Mouse (Mus musculus) adrenal gland, postnatal 4 days (tissue): Measurements from ENCODE around the gene Med22. TPM values are rescaled to one million over a fixed set of nuclear protein-coding genes. Genes with fewer than 3 reads are reported as not detected.

Source experiments
- DNase-seq, 2 experiments: peaks; one replicate each; pipeline ENCODE4 v3.0.0; 2021 to 2022; ENCODE audit warnings: low spot score in 2 of 2, mixed read lengths in 2 of 2
- long read RNA-seq, 2 experiments: library from polyadenylated mRNA; stranded (forward); transcript quantifications; one replicate each; pipeline ENCODE4 v2.0.0; 2021
- total RNA-seq, 2 experiments: library from RNA; stranded (reverse); gene quantifications; 2 replicates each; pipeline ENCODE4 v1.2.3; 2021

Med22 gene
- 10 to 100 TPM; 61.2 to 65.8 TPM for total RNA-seq
- long read RNA-seq, experiment 1, transcript Med22-202 (3 exons, 3,506 nt), result minor isoform, 5 of 21 reads
- long read RNA-seq, experiment 1, transcript Med22-201 (4 exons, 973 nt), result major isoform, 7 of 21 reads
- long read RNA-seq, experiment 1, partial matches to known transcripts, result 0 of 21 reads
- long read RNA-seq, experiment 1, other reads (novel, unspliced or antisense), result 9 of 21 reads
- long read RNA-seq, experiment 2, transcript Med22-202 (3 exons, 3,506 nt), result minor isoform, 13 of 56 reads
- long read RNA-seq, experiment 2, transcript Med22-201 (4 exons, 973 nt), result major isoform, 15 of 56 reads
- long read RNA-seq, experiment 2, partial matches to known transcripts, result 0 of 56 reads
- long read RNA-seq, experiment 2, other reads (novel, unspliced or antisense), result 28 of 56 reads

DNA sequence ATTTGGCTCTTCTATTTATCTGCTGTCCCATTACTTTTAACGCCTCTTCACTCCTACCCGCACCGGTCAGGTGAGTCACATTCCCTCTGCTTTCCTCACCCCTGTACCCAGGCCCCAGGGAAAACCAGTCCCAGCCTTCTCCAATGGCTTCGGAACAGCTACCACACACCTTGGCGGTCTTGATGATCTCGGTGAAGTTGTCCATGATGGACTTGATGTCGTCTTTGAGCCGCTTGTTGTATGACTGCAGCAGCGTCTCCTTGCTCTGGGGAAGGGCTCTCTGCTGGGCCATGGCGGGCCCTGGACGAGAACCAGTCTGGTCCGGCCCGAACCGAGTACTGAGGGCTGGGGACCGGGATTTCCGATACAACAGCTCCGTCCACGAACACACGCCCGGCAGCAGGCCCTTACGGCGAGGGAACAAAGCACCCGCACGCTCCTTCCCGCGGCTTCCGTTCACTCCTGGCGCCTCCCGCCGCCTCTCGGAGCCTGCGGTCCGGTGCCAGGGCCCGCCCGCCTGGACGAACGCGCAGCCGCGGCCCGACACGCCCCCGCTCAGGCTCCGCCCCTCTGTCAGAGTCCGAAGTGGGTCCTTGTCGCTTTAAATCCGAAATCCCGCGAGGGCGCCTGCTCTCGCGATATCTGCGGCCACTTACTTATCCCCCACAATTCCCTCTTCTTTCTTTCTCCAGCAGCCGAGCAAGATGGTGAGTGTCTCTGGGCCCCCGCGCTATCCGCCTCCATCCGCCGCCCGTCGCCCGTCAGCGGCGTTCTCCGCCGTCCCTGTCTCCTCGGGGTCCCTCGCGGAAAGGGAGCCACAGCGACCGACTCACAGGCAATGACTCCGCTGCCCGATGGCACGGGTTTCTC lies at the start of gene Med22, which contains the start of gene Rpl7a:
Med22 (minus strand) TSS at position 554 of the 870 bp plus-strand sequence.
Rpl7a (plus strand) TSS at position 641 of the 870 bp plus-strand sequence.
- DNase-seq, result peak; percentile 99 to 100

DNA sequence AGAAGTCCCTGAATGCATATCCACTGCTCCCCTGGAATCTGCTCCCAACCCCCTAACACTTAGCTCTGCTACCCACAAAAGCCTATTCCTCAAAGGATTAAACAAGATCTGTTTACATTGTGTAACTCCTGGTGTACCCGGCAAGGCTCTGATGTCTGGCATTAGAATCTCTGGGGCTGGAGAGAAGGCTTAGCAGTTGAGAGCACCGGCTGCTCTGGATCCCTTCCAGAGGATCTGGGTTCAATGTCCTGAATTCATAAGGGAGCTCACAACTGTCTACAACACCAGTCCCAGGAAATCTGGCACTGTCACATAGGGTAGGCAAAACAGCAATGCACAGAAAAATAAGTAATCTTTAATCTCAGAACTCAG lies 47.0 kb upstream of the Med22 start:
- DNase-seq, result no peak

DNA sequence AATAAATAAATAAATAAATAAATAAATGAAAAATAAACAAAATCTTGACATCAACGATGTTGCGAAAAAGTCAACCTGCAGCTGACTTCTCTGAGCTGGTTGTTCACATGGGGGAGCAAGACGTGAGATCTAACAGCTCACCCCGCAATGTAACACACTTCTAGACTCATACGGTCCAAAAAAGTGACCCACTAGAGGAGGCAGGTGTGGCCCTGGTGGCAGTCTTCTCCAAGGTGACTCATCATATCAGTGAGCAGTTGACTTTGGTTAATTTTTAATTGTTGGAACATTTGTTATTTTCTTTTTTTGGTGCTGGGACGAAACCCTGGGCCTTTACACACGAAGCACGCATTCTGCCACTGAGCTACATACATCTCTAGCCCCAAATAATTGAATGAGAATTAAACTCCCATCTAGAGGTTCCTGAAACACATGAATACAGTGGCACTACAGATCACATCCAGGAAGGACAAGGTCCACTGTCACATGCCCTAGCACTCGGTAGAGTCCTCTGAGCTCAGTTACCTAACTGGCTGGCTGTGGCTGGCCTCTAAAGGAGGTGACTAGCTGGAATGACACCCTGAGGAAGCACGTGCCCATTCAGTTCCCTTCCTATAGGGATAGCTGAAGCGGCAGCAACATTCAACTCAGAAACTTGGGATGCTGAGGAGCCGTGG lies 46.5 kb upstream of the Med22 start:
- DNase-seq, result no peak

DNA sequence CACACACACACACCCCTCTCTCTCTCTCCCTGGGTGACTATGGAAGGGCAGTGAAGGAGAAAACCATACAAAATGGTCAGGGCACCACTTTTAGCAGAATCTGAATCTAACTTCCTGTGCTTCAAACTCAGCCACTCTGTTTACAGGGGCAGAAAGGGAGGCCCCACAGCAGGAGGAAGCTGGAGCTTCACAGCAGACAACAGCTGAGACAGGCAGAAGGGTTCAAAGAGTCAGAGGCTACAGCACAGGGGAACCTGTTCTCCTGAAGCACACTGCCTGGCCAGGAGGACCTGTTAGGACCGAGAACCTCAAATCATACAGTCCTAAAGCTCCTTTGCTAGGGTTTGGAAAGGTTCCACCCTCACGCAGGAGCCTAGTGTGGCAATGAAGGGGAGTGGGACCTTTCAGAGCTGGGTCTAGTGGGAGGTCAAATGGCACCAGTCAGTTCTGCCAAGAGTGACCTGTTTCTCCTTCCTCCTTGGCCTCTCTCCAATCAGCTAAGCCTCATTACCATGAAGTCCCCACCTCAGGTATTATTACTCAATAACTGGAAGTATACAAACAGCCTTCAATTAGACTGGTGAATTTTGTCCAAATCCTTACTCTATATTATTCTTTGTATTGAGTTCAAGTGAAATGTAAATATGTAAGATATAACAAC lies 44.4 kb upstream of the Med22 start:
- no peak for DNase-seq

DNA sequence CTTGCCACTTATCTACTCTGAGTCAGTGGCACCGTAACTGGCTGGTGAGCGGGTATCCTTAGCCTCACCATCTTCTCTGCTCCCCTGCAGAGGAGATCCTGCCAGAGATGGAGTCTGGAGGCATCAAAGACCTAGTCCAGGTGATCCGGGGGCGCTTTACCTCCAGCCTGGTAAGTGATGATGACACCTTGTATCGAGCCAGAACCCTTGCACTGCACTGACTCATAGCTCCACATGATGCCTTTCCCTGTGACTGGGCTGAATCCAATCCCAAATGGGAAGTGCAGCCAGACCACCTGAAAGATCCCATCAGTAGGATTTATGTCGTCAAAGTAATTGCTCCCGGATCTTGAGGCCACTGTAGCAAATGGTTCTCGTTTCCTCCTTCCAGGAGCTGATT lies 42.4 kb upstream of the Med22 start:
- no peak for DNase-seq

DNA sequence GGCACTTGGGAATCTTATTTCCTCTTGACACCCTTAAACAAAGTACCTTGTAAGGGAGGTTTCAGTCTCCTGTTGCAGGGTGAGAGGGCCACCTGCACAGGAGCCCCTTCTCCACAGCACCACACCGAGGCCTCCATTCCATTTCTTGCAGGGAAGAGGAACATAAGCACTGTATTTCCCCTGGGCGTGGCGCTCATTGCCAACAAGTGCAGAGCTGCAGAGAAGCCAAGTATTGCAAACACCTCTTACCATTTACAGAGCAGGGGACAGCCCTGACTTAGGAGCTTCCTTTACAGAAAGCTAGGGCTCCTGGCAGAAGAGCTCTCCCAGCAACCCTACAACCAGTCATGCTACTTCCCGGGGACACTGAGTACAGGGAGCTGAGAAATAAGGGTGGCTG lies 41.7 kb upstream of the Med22 start:
- DNase-seq, result no peak

DNA sequence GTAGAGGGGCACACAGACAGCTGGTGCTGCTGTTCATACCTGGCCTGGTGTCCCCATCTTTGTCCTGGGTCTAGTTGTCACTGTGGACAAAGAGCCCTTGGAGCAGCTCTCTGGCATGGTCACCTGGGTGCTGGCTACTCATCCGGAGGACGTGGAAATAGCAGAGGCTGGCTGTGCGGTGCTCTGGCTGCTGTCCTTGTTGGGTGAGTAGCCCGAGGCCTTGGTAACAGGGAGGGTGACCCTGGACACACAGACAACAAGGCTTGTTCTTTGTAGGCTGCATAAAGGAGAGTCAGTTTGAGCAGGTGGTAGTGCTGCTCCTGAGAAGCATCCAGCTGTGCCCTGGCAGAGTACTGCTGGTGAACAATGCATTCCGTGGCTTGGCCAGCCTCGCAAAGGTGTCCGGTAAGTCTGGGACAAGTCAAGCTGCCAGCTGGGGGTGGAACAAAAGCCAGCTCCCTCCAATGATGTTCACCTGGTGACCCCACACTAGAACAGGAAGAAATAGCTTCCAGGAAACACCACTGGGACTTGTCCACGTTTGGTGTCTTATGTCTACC lies 40.9 kb upstream of the Med22 start:
- DNase-seq, result no peak

DNA sequence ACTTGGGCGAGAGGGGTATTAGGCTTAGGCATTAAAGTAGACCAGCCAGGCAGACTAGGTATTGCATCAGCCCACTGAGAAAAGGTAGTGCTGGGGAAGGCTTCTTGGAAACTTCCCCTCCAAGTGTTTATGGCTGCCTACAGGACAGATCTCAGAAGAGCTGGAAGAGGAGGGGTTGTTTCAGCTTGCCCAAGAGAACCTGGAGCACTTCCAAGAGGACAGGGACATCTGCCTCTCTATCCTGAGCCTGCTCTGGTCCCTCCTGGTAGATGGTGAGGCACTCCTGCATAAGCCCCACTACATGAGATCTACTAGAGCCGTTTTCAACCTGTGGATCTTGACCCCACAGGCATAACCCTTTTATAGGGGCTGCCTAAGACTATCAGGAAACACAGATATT lies 39.9 kb upstream of the Med22 start:
- DNase-seq, result no peak

DNA sequence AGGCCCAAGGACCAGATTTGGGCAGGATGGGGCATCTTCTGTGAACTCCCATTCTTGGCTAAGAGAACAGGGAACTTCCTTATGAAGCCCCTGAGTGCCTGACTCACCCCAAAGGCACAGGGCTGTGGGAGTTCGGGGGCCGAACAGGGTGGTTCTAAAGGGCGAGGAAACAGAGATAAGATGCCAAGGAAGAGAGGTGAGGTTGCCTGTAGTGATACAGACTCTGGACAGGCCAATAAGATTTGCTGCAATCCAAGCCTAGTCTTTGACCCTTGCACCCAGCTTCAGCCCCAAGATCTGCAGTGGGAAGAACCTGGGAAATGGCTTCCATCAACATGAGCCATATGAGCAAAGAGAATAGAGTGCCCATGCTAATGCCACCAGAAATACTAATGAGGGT lies 32.8 kb upstream of the Med22 start:
- DNase-seq, result no peak

DNA sequence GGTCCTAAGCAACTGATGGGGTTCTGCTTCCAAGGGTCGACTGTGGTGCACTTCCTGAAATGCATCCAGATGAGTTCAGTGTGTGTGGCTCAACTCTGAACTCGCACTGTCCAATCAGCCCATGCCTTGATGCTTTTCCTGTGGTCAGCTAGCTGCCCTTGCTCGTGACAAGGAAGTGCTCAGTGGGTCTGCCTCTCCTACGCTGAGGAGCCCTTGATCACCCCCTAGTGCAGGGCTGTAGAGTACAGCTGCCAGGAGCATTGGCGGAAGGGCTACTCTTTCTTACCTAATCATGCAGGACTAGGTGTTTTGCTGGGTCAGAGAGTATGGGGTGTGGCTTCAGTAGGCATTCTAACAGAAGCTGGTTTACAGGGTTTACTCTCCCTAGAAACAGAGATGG lies 31.1 kb upstream of the Med22 start:
- no peak for DNase-seq

DNA sequence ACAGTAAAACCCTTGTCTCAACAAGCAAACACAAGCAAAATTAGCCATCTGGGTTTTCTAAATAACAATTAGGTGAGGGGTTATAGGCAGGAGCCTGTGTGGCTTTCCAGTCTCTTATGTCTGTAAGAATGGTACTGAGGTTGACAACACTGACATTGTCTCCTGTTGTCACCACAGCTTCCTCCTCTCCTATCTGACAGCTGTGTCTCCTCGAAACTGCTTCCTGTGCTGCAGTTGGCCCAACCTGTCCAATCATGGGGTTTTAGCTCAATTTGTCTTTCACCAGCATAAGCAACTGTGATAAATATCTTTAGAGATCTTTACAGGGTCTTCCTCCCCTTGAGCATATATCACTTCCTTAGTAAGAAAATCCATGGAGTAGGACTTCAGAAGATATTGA lies 25.9 kb upstream of the Med22 start:
- no peak for DNase-seq

DNA sequence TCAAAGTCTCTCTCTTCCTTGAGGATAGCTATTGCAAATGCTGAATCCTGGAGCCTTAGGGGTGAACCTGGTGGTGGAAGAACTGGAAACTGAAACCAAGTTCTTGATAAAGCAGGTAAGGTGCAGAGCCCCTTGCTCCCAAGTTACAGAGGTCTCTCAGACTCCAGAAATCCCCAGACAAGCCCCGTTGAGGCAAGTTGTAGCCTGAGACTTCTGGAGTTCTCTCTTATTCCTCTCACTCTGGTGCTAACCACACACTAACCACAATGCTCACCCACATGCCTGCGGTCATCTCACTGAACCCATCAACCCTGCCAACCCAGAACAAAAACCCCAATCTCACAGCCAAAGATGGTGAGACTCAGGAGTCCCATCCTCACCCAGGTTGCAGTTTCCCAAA lies 24.8 kb upstream of the Med22 start:
- DNase-seq, result no peak

DNA sequence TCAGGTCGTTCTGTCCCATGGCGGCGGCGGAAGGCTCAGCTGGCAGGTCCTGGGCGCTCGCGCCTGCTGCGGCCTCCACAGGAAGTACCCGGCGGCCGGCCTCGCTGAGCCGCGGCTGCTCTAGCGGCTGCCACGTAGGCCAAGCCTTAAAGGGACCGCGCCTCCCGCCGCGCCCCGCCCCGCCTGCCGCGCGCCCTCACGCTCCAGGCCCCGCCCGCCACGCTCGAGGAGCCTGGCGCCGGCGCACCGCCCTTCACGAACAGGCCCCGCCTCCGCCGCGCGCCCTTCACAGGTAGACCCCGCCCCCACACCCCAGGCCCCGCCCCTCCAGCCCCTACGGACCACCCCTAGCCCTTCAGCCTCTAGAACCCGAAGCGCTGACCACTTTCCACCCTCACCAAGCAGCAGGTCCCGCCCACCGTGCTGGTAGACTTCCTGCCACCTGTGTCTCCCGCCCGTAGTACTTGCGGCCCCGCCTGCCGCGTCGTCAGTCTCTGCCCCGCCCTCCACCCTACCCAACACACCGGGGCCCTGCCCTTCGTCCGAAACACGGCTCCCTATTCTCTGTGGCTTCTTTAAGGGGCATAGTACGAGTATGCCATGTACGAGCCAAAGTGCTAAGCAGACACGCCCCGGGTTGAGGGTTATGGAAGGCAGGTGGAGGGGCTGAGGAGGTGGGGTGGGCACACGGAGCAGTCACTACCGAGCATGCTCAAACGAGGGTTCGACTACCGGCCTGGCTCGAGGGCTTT lies 23.0 kb upstream of the Med22 start, which contains the start of the genes Surf4 and Stkld1:
Surf4 (minus strand) TSS at position 625 of the 752 bp plus-strand sequence.
Stkld1 (plus strand) TSS at position 744 of the 752 bp plus-strand sequence.
- peak; percentile 83 to 84 for DNase-seq

DNA sequence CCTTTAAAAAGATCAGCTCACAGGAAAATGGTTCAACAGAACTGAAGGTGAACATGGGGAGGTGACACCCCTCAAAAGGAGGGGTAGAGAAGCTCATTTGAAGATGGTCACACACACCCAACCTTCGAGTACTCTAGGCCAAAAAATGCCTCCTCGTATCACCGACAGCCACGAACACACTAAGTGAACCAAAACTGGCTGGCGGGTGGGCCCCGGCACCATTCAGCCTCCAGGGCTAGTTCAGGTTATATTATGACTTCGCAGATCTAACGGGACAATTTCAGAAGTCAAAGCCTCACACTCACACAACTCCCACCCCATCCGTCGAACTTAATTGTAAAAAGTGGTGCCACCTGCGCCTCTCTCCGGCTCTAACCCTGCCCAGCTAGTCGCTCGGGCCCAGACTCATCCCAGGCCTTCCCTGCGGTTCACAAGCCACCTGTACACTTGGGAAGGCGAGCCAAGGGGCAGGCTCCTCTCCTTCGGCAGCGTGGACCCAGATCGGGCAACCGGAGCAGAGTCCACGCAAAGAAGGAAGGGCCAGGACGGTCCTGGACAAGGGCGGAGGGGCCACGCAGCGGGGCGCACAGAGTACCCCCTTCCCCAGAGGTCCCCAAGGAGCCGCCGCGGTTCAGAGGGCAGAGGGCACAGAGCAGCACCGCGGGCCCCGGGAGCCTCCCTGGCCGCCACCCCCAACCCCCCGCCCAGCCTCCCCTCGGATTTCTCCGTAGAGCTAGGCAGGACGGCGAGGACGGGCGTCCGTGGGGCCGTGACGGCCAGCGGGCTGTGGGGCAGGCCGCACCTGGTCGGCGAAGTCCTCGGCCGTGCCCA lies 22.2 kb upstream of the Med22 start:
- peak in 1 of 2 experiments; percentile 27 for DNase-seq

DNA sequence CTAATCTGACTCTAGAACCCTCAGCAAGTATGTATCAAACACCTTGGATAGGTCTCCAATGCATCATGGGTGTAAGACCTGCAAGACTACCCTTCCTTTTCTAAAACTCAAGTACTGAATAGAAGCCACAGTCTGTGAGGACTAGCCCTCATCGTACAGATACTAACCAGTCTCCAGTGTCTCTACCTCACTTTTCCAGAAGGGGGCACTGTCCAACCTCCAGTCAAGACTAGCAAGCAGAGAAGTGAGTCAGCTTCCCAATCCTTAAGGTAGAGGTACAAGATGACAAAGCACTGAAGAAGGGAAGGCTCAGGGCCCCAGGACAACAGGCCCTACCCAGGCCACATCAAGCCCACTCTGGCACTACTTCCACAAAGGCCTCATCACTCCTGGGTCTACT lies 19.9 kb upstream of the Med22 start:
- DNase-seq, result no peak

DNA sequence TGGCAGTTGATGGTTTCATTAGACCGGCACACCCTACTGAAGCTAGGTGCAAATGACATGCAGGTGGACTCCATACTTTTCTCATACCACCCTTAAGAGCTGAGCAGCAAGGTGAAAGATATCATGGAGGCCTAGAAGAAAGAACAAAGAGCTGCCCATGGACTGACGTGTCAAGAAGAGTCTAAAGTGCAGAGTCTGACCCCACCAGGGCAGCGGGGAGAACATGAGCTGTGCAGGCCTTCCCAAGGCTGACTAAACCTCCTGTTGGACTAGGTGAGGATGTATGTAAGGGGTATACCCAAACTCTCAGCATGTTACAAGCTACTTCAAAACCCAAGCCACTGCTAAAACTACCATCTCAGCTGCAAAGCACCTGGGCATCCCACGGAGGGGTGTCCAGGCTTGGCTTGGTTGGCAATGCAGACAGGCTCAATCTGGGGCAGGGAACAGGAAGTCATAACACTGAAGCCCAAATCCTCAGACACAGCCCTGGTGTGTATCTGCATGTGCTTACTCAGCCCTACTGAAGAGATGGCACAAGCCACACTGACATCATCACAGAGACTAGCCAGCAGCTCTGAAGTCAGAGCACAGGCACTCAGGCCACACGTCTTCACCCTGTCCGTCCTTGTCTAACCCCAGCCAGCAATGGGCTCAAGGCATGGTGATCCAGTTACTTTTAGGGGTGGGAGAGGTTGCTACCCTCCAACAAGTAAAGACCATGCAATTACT lies 17.4 kb upstream of the Med22 start:
- DNase-seq, result no peak

DNA sequence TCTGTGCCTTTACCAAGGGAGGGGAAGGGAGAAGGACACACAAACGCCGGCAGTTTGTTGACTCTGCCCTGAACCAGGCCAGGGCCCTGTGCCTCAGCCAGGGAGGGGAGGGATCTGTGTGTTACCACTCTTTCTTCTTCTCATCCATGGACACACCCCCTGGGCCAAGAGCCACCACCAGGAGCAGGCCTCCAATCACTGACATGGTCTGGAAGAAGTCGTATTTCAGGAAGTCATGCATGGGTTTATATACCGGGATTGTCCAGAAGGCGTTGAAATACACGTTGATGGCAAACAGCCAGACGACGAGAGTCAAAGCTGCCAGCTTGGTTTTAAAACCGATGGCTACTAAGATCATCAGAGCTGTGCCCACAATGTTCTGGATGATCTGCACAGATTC lies 11.3 kb upstream of the Med22 start:
- DNase-seq, result no peak

DNA sequence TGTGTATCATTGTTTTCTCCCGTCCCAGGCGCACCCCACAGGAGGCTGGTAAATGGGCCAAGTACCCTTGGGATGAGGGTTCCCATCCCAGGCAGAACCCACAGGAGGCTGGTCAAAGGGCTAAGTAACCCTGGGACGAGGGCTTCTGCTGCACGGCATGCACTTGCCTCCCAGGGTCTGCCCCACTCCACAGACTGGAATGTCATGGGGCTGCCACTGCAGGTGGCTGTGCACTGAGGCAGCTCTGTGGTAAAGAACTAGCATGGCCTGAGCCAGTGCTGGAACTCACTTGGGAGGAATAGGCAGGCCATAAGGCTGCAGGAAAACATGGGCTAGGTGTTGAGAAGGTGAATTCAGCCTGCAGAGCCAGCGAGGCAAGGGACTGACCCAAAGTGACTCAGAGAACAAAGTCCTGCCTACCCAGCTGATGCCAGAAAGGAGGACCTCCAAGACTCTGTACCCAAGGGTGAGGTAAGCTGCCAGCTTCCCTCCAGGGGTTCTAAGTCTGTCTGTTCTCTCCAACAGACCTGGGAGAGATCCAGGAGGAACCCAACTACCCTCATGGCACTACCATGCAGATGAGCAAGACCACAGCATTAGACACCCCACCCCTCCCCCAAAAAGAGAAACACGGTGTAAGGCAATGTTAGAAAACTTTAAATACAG lies 9.8 kb upstream of the Med22 start:
- no peak for DNase-seq
